Mouse (Mus musculus) kidney, postnatal 0 days (tissue): ENCODE measurements around the gene Mymx. TPM values are rescaled to one million over a fixed set of nuclear protein-coding genes. Genes with fewer than 3 reads are reported as not detected.

Source experiments
- ATAC-seq: fragments of 200-750 bp; cut with Nextera tagmentation; replicated peaks from 2 replicates; pipeline ENCODE4 v1.8.0; 2017; ENCODE audit warnings: low read depth, moderate number of reproducible peaks, moderate TSS enrichment, moderate library complexity; ENCODE audit not compliant: low FRiP score
- DNase-seq: peaks from one replicate; pipeline ENCODE4 v3.0.0-alpha.2; 2016; ENCODE audit warnings: low spot score
- H3K27ac ChIP-seq: fragments of 300-500 bp; sonication (generic); 2 replicates; pipeline ENCODE4 v1.5.1; 2014; ENCODE audit warnings: mild to moderate bottlenecking
- H3K27me3 ChIP-seq: fragments of 300-500 bp; sonication (generic); 2 replicates; pipeline ENCODE4 v1.6.1; 2014; ENCODE audit warnings: low read length, mixed read lengths; ENCODE audit not compliant: insufficient read depth
- H3K36me3 ChIP-seq: fragments of 300-500 bp; sonication (generic); 2 replicates; pipeline ENCODE4 v1.6.1; 2014; ENCODE audit warnings: low read length, mixed read lengths; ENCODE audit not compliant: insufficient read depth
- H3K4me1 ChIP-seq: fragments of 300-500 bp; sonication (generic); replicated peaks from 2 replicates; pipeline ENCODE4 v1.6.1; 2014; ENCODE audit warnings: antibody characterized with exemption, low read length, mixed read lengths; ENCODE audit not compliant: insufficient read depth
- H3K4me2 ChIP-seq: fragments of 300-500 bp; sonication (generic); 2 replicates; pipeline ENCODE4 v1.6.1; 2014; ENCODE audit warnings: mild to moderate bottlenecking, low read length, moderate library complexity, mixed read lengths
- H3K4me3 ChIP-seq: fragments of 300-500 bp; sonication (generic); replicated peaks from 2 replicates; pipeline ENCODE4 v1.5.1; 2014; ENCODE audit warnings: low read depth, low read length
- H3K9ac ChIP-seq: fragments of 300-500 bp; sonication (generic); 2 replicates; pipeline ENCODE4 v1.6.1; 2014; ENCODE audit warnings: low read depth, low read length
- H3K9me3 ChIP-seq: fragments of 300-500 bp; sonication (generic); replicated peaks from 2 replicates; pipeline ENCODE4 v1.6.1; 2016; ENCODE audit warnings: low read length, inconsistent platforms, mixed read lengths
- CTCF ChIP-seq: IDR thresholded peaks from 2 replicates; pipeline ENCODE4 v1.5.1; 2016; ENCODE audit warnings: antibody characterized with exemption, low read depth, mild to moderate bottlenecking, moderate library complexity
- whole genome bisulfite sequencing: fragments of 180-500 bp; shearing (Covaris S2); extraction: QIAGEN DNeasy Blood & Tissue Kit; methylation state at CpG from one replicate; pipeline ENCODE4 v1.1.7; 2014; 5-methylcytosine and 5-hydroxymethylcytosine counted together
- polyA plus RNA-seq: library from polyadenylated mRNA; unstranded; fragments of >200 nt; fragmentation: Nextera tagmentation; extraction: Ambion mirVana; gene quantifications from 2 replicates; pipeline ENCODE4 v1.2.1, GENCODE M21; 2015

Mymx gene
- polyA plus RNA-seq, 1 experiment from 2014 or later: 18.4 TPM

GRCm38 (mm10) chr17:45600267-45600666, 1.6 kb downstream of the Mymx start:
- Histone ChIP-seq H3K36me3 (no peaks in the 10 kb centered on the region), H3K27ac (no peak overlapping the region), H3K9ac (no peak overlapping the region), H3K9me3 (no peaks in the 10 kb centered on the region), H3K27me3 (no peaks in the 10 kb centered on the region), H3K4me3 (no peak overlapping the region), H3K4me2 (no peak overlapping the region), H3K4me1 (peaks cover 12% of the 10 kb centered on the region; the same call in 1 of the 2 replicates)
- TF ChIP-seq CTCF: no peak
- ATAC-seq: no peak
- WGBS: 60% methylated on average over 8 of the region's 8 CpGs
- no peak for DNase-seq

GRCm38 (mm10) chr17:45599446-45600242, 2.3 kb downstream of the Mymx start, which contains the start of gene Slc29a1:
Gene Slc29a1, minus strand, starts transcription at chr17:45599606.
- peak within 1 kb of the TSS; percentile 33 for H3K4me3 ChIP-seq
- no peaks in the 10 kb centered on the region for H3K27me3 ChIP-seq
- peaks cover 18% of the 10 kb centered on the region for H3K4me1 ChIP-seq
- ATAC-seq (peak; percentile 40), DNase-seq (peak; percentile 71)
- H3K27ac ChIP-seq: no peak within 1 kb of the TSS
- peak within 1 kb of the TSS; percentile 51 for H3K9ac ChIP-seq
- H3K4me2 ChIP-seq: peak within 1 kb of the TSS; percentile 67
- no peaks in the 10 kb centered on the region for H3K9me3 ChIP-seq
- WGBS: 16% methylated on average over 32 of the region's 32 CpGs
- no peaks in the 10 kb centered on the region for H3K36me3 ChIP-seq
- TF ChIP-seq CTCF: peak; percentile 27; the same call in 1 of the 2 replicates

- ATAC-seq: no peak
Observed at GRCm38 (mm10) chr17:45598891-45599290, 3.0 kb downstream of the Mymx start.

GRCm38 (mm10) chr17:45598376-45598775, 3.5 kb downstream of the Mymx start:
- DNase-seq: no peak
- no peak overlapping the region for H3K4me2 ChIP-seq
- no peaks in the 10 kb centered on the region for H3K36me3 ChIP-seq
- no peak for TF ChIP-seq CTCF
- no peak overlapping the region for H3K27ac ChIP-seq
- H3K4me3 ChIP-seq: no peak overlapping the region
- peaks cover 29% of the 10 kb centered on the region for H3K4me1 ChIP-seq
- no peak for ATAC-seq
- 87% methylated on average over 2 of the region's 2 CpGs for WGBS
- H3K9me3 ChIP-seq: no peaks in the 10 kb centered on the region
- H3K27me3 ChIP-seq: no peaks in the 10 kb centered on the region
- H3K9ac ChIP-seq: no peak overlapping the region

More at GRCm38 (mm10) chr17:45598891-45599290, 3.0 kb downstream of the Mymx start:
- no peaks in the 10 kb centered on the region for H3K36me3 ChIP-seq
- H3K4me2 ChIP-seq: peak overlapping the region; percentile 67
- H3K9ac ChIP-seq: peak overlapping the region; percentile 51; the same call in 1 of the 2 replicates
- peaks cover 24% of the 10 kb centered on the region for H3K4me1 ChIP-seq
- TF ChIP-seq CTCF: no peak
- H3K9me3 ChIP-seq: no peaks in the 10 kb centered on the region
- no peak for DNase-seq
- no peaks in the 10 kb centered on the region for H3K27me3 ChIP-seq
- no peak overlapping the region for H3K27ac ChIP-seq
- 41% methylated on average over 3 of the region's 3 CpGs for WGBS
- peak overlapping the region; percentile 33 for H3K4me3 ChIP-seq

GRCm38 (mm10) chr17:45597787-45598186, 4.1 kb downstream of the Mymx start:
- no peaks in the 10 kb centered on the region for H3K27me3 ChIP-seq
- H3K36me3 ChIP-seq: no peaks in the 10 kb centered on the region
- no peak overlapping the region for H3K4me3 ChIP-seq
- H3K9ac ChIP-seq: no peak overlapping the region
- H3K4me1 ChIP-seq: peaks cover 34% of the 10 kb centered on the region
- no peaks in the 10 kb centered on the region for H3K9me3 ChIP-seq
- no peak for TF ChIP-seq CTCF
- 29% methylated on average over 3 of the region's 3 CpGs for WGBS
- H3K4me2 ChIP-seq: no peak overlapping the region
- DNase-seq (no peak), ATAC-seq (no peak)
- no peak overlapping the region for H3K27ac ChIP-seq

GRCm38 (mm10) chr17:45596631-45597396, 5.1 kb downstream of the Mymx start:
- TF ChIP-seq CTCF: peak; percentile 65
- 34% methylated on average over 11 of the region's 11 CpGs for WGBS
- H3K9me3 ChIP-seq: no peaks in the 10 kb centered on the region
- peaks cover 44% of the 10 kb centered on the region for H3K4me1 ChIP-seq
- peak overlapping the region; percentile 25 for H3K27ac ChIP-seq
- H3K9ac ChIP-seq: no peak overlapping the region
- H3K27me3 ChIP-seq: no peaks in the 10 kb centered on the region
- no peak overlapping the region for H3K4me2 ChIP-seq
- no peaks in the 10 kb centered on the region for H3K36me3 ChIP-seq
- no peak overlapping the region for H3K4me3 ChIP-seq
- ATAC-seq (peak; percentile 23; the same call in 1 of the 2 replicates), DNase-seq (peak; percentile 72)
